Mouse (Mus musculus) limb, embryonic 15.5 days (tissue): ENCODE data around the gene Fgf8. TPM values are rescaled to one million over a fixed set of nuclear protein-coding genes. Genes with fewer than 3 reads are reported as not detected.

Experiments used
- ATAC-seq: fragments of 200-750 bp; cut with Nextera tagmentation; 2 replicates; pipeline ENCODE4 v1.8.0; 2017; ENCODE audit warnings: low read depth, moderate TSS enrichment; ENCODE audit not compliant: insufficient number of reproducible peaks, low FRiP score, low TSS enrichment
- H3K27ac ChIP-seq: fragments of 300-500 bp; sonication (generic); 2 replicates; pipeline ENCODE4 v1.5.1; 2015; ENCODE audit warnings: moderate library complexity, mild to moderate bottlenecking, inconsistent platforms
- H3K27me3 ChIP-seq: fragments of 300-500 bp; sonication (generic); 2 replicates; pipeline ENCODE4 v1.6.1; 2015; ENCODE audit warnings: inconsistent platforms
- H3K36me3 ChIP-seq: fragments of 300-500 bp; sonication (generic); 2 replicates; pipeline ENCODE4 v1.6.1; 2015; ENCODE audit warnings: inconsistent platforms
- H3K4me1 ChIP-seq: fragments of 300-500 bp; sonication (generic); 2 replicates; pipeline ENCODE4 v1.6.1; 2015; ENCODE audit warnings: inconsistent platforms
- H3K4me2 ChIP-seq: fragments of 300-500 bp; sonication (generic); 2 replicates; pipeline ENCODE4 v1.6.1; 2015; ENCODE audit warnings: mild to moderate bottlenecking, inconsistent platforms
- H3K4me3 ChIP-seq: fragments of 300-500 bp; sonication (generic); 2 replicates; pipeline ENCODE4 v1.5.1; 2015; ENCODE audit warnings: mild to moderate bottlenecking, inconsistent platforms
- H3K9ac ChIP-seq: fragments of 300-500 bp; sonication (generic); 2 replicates; pipeline ENCODE4 v1.6.1; 2015; ENCODE audit warnings: inconsistent platforms
- H3K9me3 ChIP-seq: fragments of 300-500 bp; sonication (generic); 2 replicates; pipeline ENCODE4 v1.6.1; 2016; ENCODE audit warnings: inconsistent platforms
- WGBS: fragments of 180-500 bp; shearing (Covaris S2); methylation state at CpG from one replicate; pipeline ENCODE4 v1.1.7; 2015; 5-methylcytosine and 5-hydroxymethylcytosine counted together
- polyA plus RNA-seq: library from polyadenylated mRNA; unstranded; fragments of >200 nt; fragmentation: Nextera tagmentation; extraction: Ambion mirVana; gene quantifications from 2 replicates; pipeline ENCODE4 v1.2.1, GENCODE M21; 2015

Gene Fgf8
- 0.31 and 0.51 TPM in 2 replicates for polyA plus RNA-seq

DNA sequence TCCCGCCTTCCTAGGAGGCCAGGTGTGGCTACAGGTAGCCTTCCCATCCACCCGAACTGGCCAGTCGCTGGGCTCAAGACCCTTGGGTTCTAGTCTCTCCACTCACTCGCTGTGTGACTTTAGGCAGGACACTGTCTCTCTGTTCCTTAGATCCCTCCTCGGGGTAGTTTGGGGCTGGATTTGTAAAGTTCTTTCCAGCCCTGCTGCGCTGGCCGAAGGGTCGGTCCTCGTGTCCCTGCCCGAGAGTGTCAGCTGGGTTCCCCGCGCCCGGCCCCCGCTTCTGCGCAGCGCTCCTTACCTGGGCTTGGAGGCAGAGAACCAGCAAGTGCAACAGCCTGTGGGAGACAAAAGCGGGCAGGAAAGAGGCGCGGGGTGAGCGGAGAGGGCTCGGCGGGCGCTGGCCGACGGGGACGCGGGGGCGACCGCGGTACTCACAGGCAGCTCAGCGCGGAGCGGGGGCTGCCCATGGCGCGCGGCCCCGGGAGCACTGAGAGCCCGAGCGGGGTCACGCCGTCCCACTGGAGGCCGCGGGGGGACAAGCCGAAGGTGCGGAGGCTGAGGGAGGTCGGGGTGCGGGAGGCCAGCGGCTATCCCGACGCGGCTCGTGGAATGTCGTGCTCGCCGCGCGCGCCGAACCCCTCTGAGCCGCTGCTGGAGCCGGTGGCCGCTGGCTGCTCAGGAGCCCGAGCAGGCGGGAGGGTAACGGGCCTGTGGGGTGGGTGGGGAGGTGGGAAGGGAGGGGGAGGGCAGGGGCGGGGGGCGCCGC lies at the start of gene Fgf8:
TSS of gene Fgf8 (minus strand) at position 698 of the 766 bp plus-strand sequence.
- peaks cover 49% of the 10 kb centered on the region for H3K4me1 ChIP-seq
- no peaks in the 10 kb centered on the region for H3K36me3 ChIP-seq
- no peaks in the 10 kb centered on the region for H3K9me3 ChIP-seq
- H3K4me2 ChIP-seq = peak within 1 kb of the TSS; percentile 93
- WGBS = under 1% methylated on average over 64 of the region's 68 CpGs
- H3K27me3 ChIP-seq = peaks cover 91% of the 10 kb centered on the region
- peak within 1 kb of the TSS; percentile 48 for H3K4me3 ChIP-seq
- no peak within 1 kb of the TSS for H3K27ac ChIP-seq
- 0 out of 2 replicates have a peak within 1 kb of the TSS, but pooled peaks have one; percentile 10 for H3K9ac ChIP-seq
- no peak for ATAC-seq

DNA sequence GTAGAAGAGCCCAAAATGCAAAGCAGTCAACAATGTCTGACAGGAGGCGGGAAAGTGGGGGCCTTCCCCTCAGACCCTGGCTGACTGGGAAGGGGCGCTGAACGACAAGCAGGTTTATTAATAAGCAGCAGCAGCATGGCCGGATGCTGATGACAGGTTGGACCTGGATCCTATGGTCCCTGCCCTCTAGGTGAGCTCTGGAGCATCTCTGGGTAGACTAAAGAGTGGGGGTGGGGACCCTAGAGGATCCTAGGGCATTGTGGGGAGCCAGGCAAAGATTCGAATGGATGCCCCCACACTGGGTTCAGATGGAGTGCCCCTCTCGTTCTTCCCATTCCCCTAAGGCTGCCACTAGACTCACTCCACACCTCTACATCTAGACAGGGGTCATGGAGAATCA lies 49.7 kb upstream of the Fgf8 start:
- WGBS = 82% methylated on average over 6 of the region's 6 CpGs
- no peaks in the 10 kb centered on the region for H3K36me3 ChIP-seq
- no peak for ATAC-seq
- H3K27ac ChIP-seq = no peak overlapping the region
- H3K4me3 ChIP-seq = no peak overlapping the region
- no peak overlapping the region for H3K9ac ChIP-seq
- H3K9me3 ChIP-seq = no peaks in the 10 kb centered on the region
- H3K27me3 ChIP-seq = no peaks in the 10 kb centered on the region
- peaks cover 10% of the 10 kb centered on the region; the same call in 1 of the 2 replicates for H3K4me1 ChIP-seq
- H3K4me2 ChIP-seq = no peak overlapping the region

DNA sequence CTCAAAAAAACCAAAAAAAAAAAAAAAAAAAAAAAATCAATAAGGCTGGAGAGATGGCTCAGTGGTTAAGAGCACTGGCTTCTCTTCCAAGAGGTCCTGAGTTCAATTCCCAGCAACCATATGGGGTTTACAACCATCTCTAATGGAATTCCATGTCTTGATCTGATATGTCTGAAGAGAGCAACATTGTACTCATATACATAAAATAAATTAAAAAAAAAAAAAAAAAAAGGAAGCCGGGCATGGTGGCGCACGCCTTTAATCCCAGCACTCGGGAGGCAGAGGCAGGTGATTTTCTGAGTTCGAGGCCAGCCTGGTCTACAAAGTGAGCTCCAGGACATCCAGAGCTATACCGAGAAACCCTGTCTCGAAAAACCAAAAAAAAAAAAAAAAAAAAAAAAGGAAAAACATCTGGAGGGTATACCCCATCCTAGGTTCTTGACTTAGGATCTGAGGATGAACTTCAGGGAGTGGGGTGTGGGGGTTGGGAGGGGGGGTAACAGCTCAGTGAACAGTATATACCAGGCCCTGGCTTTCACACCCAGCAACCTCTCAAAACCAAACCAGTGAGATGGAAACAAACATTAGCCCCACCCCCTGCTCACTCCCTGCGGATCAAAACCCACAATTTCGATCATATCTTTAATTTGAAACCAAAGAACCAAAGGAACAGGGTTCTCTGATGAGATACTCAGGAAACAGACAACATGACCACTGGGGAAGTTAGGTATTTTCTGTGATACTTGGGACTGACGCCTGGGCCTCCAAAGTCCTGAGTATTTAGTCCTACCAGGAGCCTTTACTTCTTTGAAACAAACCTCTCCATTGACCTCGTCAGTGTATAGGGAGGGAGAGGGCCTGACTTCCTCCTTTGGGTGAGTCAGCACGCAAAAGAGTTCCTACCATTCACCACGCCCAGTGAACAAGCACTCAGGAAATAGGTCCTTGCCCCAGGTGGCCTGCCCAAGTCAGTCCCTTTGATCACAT lies 47.5 kb upstream of the Fgf8 start:
- Histone ChIP-seq H3K4me1 (peaks cover 2% of the 10 kb centered on the region; the same call in 1 of the 2 replicates), H3K36me3 (no peaks in the 10 kb centered on the region), H3K27me3 (no peaks in the 10 kb centered on the region), H3K4me2 (no peak overlapping the region), H3K27ac (no peak overlapping the region), H3K9me3 (no peaks in the 10 kb centered on the region), H3K9ac (no peak overlapping the region), H3K4me3 (no peak overlapping the region)
- WGBS = 73% methylated on average over 13 of the region's 13 CpGs
- no peak for ATAC-seq

DNA sequence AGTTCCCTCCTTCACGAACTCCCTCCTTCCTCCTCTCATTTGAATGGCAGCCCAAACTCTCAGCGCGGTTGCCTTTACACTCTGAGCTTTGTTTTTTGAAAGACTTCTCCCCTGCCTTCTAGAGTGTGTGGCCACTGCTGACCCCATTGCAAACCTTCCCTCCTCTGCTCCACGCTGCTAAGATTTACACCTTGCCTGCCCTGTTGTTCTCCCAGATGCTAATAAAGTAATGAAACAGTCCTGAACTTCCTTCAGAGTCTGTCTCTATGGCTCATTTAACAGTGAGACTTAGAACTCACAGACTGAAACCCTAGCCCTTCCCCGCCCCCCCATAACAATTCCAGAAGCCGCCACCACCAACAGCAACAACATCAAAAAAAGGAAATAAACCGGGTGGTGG lies 46.6 kb upstream of the Fgf8 start:
- H3K4me3 ChIP-seq = no peak overlapping the region
- WGBS = 60% methylated on average over 7 of the region's 7 CpGs
- ATAC-seq = no peak

DNA sequence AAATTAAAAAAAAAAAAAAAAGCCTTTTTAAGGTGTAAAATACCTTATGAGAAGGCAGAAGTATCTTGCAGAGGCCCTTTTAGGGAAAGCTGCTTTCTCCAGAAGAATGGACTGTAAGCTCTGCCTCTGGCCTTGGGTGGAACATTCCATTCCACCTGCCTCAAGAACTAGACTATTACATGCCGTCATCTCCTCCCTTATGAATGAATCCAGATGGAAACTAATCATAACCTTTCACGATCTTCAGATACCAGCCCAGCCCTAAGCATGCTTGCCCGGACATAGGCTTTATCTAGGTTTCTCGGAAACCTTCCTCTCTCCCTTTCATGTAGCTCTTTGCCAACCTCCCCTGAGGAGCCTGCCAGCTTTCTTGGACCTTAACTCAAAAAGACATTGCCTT lies 45.6 kb upstream of the Fgf8 start:
- no peak overlapping the region for H3K4me3 ChIP-seq
- 0 out of 2 replicates have a peak overlapping the region, but pooled peaks have one; percentile 30 for H3K27ac ChIP-seq
- 31% methylated on average over 4 of the region's 4 CpGs for WGBS
- H3K36me3 ChIP-seq = no peaks in the 10 kb centered on the region
- no peak for ATAC-seq
- peaks cover 4% of the 10 kb centered on the region; the same call in 1 of the 2 replicates for H3K4me1 ChIP-seq
- H3K4me2 ChIP-seq = no peak overlapping the region
- no peaks in the 10 kb centered on the region for H3K9me3 ChIP-seq
- no peaks in the 10 kb centered on the region for H3K27me3 ChIP-seq
- H3K9ac ChIP-seq = no peak overlapping the region

More for the DNA sequence above, 46.6 kb upstream of the Fgf8 start:
- H3K4me2 ChIP-seq = no peak overlapping the region
- H3K4me1 ChIP-seq = peaks cover 2% of the 10 kb centered on the region; the same call in 1 of the 2 replicates
- no peak overlapping the region for H3K9ac ChIP-seq
- H3K36me3 ChIP-seq = no peaks in the 10 kb centered on the region
- no peaks in the 10 kb centered on the region for H3K27me3 ChIP-seq
- H3K27ac ChIP-seq = no peak overlapping the region
- H3K9me3 ChIP-seq = no peaks in the 10 kb centered on the region

DNA sequence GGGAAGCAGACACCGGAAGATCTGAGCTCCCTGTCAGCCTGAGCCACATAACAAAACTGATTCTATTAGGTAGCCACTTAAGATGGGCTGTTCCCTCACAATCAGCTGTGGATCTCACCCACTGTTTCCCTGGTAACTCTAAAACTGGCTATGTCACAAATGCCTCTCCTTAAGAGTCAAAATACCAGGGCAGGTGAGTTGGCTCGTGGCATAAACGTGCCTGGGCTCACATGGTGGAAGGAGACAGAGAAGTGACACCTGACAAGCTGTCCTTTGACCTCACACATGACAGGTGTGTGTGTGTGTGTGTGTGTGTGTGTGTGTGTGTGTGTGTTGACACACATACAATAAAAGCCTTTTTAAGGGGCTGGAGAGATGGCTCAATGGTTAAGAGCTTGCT lies 44.7 kb upstream of the Fgf8 start:
- Histone ChIP-seq H3K9ac (no peak overlapping the region), H3K27ac (no peak overlapping the region), H3K4me2 (no peak overlapping the region), H3K4me1 (peaks cover 3% of the 10 kb centered on the region; the same call in 1 of the 2 replicates), H3K4me3 (no peak overlapping the region), H3K36me3 (no peaks in the 10 kb centered on the region), H3K9me3 (no peaks in the 10 kb centered on the region), H3K27me3 (no peaks in the 10 kb centered on the region)
- no peak for ATAC-seq
- 71% methylated on average over 3 of the region's 3 CpGs for WGBS

DNA sequence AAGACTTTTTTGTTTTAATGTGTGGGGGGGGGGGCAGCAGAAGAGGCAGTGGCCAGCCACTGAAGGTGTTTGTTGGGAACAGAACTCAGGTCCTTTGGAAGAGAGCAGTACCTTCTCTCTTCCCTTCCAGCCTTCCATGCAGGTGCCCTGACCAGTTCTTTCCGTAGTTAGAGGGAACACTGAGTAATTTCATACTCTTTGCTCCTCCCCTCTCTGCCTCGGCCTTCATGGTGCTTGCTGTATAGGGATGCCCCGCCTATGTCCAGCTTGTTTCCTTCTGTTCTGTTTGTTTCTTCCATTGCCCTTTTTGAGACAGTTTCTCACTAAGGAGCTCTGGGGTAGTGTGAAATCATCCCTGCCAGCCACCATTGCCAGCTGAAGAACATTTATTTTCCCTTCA lies 42.8 kb upstream of the Fgf8 start:
- Histone ChIP-seq H3K27me3 (no peaks in the 10 kb centered on the region), H3K9me3 (no peaks in the 10 kb centered on the region), H3K27ac (no peak overlapping the region), H3K4me1 (peaks cover 15% of the 10 kb centered on the region), H3K4me2 (no peak overlapping the region), H3K4me3 (no peak overlapping the region), H3K9ac (no peak overlapping the region), H3K36me3 (no peaks in the 10 kb centered on the region)
- ATAC-seq = no peak
- 49% methylated on average over 3 of the region's 3 CpGs for WGBS

DNA sequence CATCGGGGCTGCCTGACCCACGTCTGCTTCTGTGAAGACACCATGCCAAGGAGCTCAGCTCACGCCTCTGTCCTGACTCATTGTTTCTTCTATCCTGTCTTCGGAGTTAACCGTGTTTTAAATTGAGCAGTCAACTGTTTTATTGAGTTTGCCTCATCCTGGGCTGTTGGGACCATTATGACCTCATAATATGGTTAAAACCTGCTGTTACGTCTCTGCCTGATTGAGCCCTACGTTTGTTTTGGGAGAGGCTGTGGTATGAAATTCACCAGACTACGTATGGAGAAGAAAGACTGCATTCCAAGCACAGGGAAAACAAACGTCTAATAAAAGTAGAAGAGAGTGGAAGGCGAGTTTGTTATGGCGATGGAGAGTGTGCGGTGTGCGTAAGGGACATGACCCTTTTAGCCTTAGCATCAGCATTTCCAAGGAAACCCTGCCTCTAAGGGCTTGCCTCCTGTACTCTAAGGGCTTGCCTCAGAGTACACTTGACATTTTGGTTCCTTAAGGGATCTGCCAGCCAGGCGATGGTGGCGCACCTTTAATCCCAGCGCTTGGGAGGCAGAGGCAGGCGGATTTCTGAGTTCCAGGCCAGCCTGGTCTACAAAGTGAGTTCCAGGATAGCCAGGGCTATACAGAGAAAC lies 41.3 kb upstream of the Fgf8 start:
- H3K27me3 ChIP-seq = no peaks in the 10 kb centered on the region
- peak overlapping the region; percentile 46 for H3K9ac ChIP-seq
- WGBS = 29% methylated on average over 17 of the region's 17 CpGs
- no peaks in the 10 kb centered on the region for H3K9me3 ChIP-seq
- peaks cover 23% of the 10 kb centered on the region for H3K4me1 ChIP-seq
- H3K36me3 ChIP-seq = peaks cover 10% of the 10 kb centered on the region
- peak overlapping the region; percentile 97 for H3K27ac ChIP-seq
- peak overlapping the region; percentile 48 for H3K4me2 ChIP-seq
- H3K4me3 ChIP-seq = peak overlapping the region; percentile 79
- no peak for ATAC-seq

DNA sequence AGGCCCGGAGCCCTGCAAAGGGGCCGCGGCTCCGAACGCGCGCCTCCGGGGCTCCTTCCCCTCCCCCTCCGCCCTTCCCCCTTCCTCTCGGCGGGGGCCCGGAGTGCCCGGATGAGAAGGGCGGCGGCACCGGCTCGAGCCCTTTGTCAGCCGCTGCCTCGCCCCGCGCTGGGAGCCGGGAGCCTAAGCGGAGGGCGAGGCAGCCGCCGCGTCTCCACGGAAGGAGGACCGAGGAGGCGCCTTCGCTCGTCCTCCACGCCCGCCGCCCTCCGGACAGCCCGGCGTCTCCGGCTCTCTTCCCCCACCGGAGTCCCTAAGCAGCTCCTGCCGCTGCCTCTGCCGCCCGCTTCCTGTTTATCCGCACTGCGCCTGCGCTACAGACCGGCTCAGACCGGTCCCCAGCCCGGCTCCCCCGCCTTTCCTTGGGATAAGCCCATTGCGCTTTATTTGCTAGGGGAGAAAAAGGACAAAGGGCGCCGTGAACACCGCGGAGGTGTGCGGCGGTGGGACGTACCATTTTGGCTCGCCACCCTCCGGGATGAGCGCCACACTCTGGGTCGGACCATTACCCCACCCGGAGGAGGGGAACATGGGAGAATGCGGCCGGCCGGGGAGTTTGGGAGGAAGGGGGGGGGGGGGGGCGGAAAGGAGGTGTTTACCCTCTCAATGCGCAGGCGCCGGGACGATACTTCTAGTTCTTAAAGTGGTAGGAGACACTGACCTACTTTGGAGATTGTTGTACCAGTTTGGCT lies 40.6 kb upstream of the Fgf8 start, which contains the start of gene Mgea5:
TSS of gene Mgea5 (minus strand) at position 657 of the 752 bp plus-strand sequence.
- Histone ChIP-seq H3K27ac (peak within 1 kb of the TSS; percentile 97), H3K4me3 (peak within 1 kb of the TSS; percentile 79), H3K9me3 (no peaks in the 10 kb centered on the region), H3K27me3 (no peaks in the 10 kb centered on the region), H3K4me1 (peaks cover 23% of the 10 kb centered on the region), H3K9ac (peak within 1 kb of the TSS; percentile 91), H3K36me3 (peaks cover 12% of the 10 kb centered on the region), H3K4me2 (peak within 1 kb of the TSS; percentile 60)
- WGBS = under 1% methylated on average over 53 of the region's 71 CpGs
- peak; percentile 97 for ATAC-seq

DNA sequence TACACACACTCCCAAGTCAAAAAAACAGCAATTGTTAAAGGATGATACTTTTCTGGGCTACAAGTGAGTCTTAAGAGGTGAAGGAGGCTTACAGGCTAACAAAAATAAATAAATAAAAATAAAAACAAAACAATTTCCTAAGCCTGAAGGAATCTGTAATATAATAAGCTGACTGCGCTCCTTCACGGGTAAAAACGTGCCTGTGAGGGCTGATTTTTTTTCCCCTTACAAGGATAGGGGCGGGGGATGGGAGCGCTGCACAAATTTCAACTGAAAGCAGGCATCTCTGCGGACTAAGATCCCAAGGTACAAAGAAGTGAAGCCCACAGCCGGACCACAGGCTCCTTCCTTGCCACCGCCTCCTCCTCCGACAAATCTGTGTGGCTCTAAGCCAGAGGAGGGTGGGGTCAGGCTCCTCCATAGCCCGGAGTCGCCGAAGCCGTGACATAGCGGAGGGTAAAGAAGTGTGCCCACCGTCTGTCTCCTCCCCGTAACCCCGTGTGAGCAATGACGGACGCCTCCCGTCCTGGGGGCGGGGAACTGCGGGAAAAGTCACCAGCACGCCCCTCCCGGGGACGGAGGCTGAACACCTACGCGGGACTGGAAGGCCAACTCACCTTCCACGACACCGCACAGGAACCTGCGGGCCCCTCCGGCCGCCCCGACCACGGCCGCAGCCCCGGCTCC lies 39.7 kb upstream of the Fgf8 start:
- Histone ChIP-seq H3K9me3 (no peaks in the 10 kb centered on the region), H3K36me3 (peaks cover 21% of the 10 kb centered on the region), H3K27ac (peak overlapping the region; percentile 97), H3K4me1 (peaks cover 23% of the 10 kb centered on the region), H3K4me3 (peak overlapping the region; percentile 79), H3K9ac (peak overlapping the region; percentile 91), H3K4me2 (peak overlapping the region; percentile 60), H3K27me3 (no peaks in the 10 kb centered on the region)
- WGBS = under 1% methylated on average over 34 of the region's 36 CpGs
- no peak for ATAC-seq
